In the genomic region with DNA sequence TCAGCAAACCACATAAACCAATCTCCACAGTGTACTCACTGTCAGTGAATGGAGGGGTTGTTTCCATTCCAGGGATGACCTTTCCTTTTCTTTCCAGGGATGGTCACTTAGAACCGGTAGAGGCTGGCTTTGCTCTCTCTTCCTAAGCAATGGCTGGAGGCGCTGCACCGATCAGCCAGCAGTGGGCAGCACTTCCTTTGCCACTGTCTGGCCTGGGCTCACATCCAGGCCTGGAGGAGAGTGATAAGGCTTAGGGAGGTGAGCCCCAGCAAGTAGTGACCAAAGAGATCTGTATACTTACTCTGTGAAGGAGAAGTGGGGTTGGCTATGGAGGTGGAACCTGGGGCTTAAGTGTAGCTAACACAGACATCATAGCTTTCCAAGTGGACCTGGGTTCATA, we compare ENCODE assay signal across 9 mouse cellular contexts. TPM values are rescaled to one million over a fixed set of nuclear protein-coding genes. Genes with fewer than 3 reads are reported as not detected.
DNase-seq lines count a peak whose midpoint lies in the region; ATAC-seq lines count a peak whose summit lies in the region.
"Had no signal": no experiment of that assay in that cellular context is flagged by ENCODE, and none has a peak within 500 bp of the region (broad histone marks: within the 10 kb centered on the region; RNA-seq: fewer than 3 reads in every experiment).

No protein-coding gene starts in this region.

- no peak for ATAC-seq in inflammation-experienced regulatory T-cells, adult 6 months

- intact Hi-C loops in left cerebral cortex, postnatal 4 days (cut with DNase I), result no loop called here

- peak; percentile 42 to 68 for DNase-seq in cerebellum, postnatal 14 days
- no peak for DNase-seq in cerebellum, adult 9-10 months
- DNase-seq in left cerebral cortex, postnatal 4 days, result peak; percentile 47
- no peak for DNase-seq in left cerebral cortex, adult 8-10 months (ENCODE audit: low spot score in 2 of 2)
- DNase-seq in adrenal gland, adult 2 months, result peak; percentile 67
- peak; percentile 17 for DNase-seq in kidney, postnatal 14 days
- DNase-seq in spleen, adult 12 weeks (ENCODE audit: low spot score), result no peak
- DNase-seq: liver, embryonic 13.5 days had no signal

RNA-seq across cellular contexts. Expression of a gene that starts 12.5 kb away (rescaled TPM):
- total RNA-seq in left cerebral cortex, postnatal 4 days (2021), result under 1 TPM; 0.44 to 0.60 TPM
- total RNA-seq in left cerebral cortex, adult 8-10 months (2022), result 1 to 10 TPM; 1.5 to 2.3 (median 2.0) TPM
- total RNA-seq in adrenal gland, adult 2 months (2021), result not detected
- polyA plus RNA-seq in adrenal gland, adult 2 months (2012; rRNA removed), result not detected in 2 replicates
- not detected for polyA plus RNA-seq in inflammation-experienced regulatory T-cells, adult 6 months (2017; shearing (Covaris generic))
- polyA plus RNA-seq: liver, embryonic 13.5 days had no signal

Comparison
In these comparisons a context has a peak if more than half of its experiments do, and no peak if none do; other contexts are left out.
1. DNase-seq: peak in cerebellum, postnatal 14 days (2 of 2), left cerebral cortex, postnatal 4 days (single experiment), adrenal gland, adult 2 months (single experiment) and kidney, postnatal 14 days (single experiment); none in cerebellum, adult 9-10 months (single experiment), left cerebral cortex, adult 8-10 months (0 of 2) and spleen, adult 12 weeks (single experiment).